Mouse (Mus musculus): ENCODE data around the gene Zbtb17.

Zbtb17 gene

DNA sequence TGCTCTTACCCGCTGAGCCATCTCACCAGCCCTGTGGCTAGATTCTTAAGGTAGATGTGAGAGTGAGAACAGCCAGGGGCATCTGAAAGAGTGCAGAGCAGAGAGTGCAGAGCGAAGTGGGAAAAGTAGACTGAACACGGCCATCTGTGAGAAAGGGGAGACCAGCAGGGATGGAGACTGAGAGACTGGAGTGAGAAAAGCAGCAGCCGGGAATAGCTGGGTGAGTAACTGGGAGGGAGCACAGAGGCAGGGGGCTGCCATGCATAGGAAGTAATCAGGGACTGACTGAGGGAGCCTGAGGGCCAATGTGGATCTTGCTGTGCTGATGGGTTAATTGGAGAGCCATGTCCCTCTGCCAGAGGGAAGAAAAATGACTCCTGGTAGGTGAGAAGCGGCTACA, 58.3 kb downstream of the Zbtb17 start:
- peak; percentile 22 for DNase-seq (ENCODE audit: low spot score)

DNA sequence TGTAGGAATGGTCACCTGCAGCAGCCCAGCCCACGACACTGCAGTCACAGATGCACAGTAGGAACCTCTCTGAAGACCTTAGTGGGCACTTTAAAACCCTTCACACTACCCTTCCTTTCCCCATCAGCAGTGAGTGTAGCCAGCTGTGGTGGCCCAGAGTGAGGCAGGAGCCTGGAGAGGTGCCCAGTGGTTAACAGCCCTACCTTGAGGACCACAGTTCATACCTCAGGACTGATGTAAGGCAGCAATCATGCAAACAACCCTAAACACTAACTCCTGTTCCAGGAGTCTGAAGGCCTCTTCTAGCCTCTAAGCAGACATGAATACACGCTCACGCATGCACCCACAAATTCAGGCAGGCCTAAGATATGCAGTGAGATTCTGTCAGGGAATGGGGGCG, 60.0 kb downstream of the Zbtb17 start:
- no peak for DNase-seq (ENCODE audit: low spot score)

DNA sequence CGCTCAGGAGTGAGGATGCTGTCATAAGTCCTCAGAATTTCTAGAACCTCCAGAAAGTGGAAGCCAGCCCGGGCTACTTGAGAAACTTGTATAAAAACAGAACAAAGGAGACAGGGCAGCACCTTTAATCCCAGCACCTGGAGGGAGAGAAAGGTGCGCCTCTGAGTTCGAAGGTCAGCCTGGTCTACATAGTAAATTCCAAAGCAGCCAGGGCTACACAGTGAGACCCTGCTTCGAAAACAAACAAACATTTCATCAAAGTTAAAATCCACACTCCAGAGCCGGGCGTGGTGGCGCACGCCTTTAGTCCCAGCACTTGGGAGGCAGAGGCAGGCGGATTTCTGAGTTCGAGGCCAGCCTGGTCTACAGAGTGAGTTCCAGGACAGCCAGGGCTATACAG, 61.4 kb downstream of the Zbtb17 start:
- no peak for DNase-seq (ENCODE audit: low spot score)

DNA sequence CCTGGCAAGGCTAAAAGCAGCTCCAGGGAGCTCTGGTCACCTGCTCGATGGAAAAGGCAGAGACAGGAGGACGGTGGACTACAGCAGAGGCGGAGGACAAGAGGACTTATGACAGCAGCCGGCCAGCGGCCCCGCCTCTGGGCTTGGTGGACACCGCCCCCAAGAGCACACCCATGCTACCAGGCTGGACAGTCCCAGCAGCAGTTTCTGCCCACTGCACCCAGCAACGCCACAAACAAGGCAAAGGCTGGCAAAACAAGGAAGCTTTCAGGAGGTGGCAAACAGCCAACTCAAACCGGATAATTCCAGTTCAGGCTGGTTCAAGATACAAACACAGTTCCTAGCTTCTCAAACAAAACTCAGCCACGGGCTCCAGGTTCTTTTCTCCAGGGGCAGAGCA, 61.9 kb downstream of the Zbtb17 start:
- peak; percentile 83 for DNase-seq (ENCODE audit: low spot score)

DNA sequence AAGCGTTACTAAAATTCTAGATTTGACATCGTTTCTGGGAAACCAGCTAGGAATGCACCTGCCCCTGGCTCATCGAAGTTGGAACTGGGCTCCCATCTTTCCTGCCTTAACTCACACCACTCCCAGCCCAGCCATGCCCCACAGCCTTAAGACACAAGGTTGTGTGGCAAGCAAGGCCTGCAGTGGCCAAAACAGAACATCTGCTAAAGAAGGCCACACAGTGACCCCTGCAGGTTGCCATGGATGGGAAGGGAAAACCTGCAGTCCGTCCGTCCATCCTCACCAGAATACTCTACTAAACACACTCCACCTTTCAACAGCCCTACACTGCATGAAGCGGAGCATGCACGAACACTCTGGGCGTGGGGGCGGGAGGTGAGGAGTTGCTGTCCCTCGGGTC, 62.4 kb downstream of the Zbtb17 start:
- DNase-seq (ENCODE audit: low spot score), result no peak

DNA sequence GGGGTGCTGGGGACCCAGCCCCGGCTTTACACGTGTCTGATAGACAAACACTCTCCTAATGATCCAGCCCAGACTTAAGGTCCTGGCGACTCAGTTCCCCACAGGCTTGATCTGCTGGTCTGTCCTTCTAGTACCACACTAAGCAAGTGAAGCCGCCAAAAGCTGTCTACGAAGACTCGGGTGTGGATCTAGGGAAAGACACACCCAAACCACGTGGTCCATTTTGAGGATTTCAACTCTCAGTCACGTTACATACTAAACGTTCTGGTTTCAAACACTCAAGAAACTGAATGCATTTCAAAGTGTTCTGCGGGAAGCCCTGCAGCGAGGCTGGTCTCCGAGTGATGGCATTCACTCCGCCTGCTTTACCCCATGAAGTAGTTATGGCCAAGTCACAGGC, 66.0 kb downstream of the Zbtb17 start:
- DNase-seq (ENCODE audit: low spot score), result no peak

DNA sequence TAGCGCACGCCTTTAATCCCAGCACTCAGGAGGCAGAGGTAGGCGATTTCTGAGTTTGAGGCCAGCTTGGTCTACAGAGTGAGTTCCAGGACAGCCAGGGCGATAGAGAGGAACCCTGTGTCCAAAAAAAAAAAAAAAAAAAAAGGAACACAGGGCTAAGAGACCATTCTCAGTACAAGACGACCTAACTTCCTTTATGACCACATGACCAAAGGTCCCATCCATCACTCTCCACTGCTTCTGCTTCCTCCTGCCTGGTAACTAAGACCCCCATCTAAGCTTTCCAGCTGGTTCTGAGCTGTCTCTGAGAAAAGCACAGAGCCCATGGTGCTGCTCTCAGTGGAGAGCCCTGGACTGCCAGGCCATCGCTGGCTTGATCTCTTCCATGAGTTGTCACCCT, 67.7 kb downstream of the Zbtb17 start:
- DNase-seq (ENCODE audit: low spot score), result no peak

DNA sequence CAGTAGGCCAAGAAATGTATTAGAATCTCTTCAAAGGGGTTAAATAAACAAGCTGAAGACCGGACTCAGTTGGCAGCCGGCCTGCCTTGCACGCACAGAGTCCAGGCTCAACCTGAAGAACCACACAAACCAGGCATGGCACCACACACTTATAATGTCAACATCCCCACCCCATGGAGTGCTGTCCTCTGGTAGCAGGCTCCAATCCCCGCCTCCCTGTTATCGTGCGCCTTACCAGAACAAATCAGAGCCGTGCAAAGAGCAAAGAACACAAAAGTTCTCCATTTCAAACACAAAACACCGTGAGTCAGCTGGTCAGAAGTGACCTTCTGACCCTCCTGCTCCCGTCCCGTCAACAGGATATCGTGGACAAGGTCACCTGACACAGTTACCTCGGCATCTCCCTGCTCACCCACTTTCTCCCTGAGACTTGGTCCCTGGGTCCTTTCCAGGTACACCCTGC, 69.8 kb downstream of the Zbtb17 start:
- no peak for DNase-seq (ENCODE audit: low spot score)
